Mouse (Mus musculus): ENCODE data around the gene Prf1. TPM values are rescaled to one million over a fixed set of nuclear protein-coding genes. Genes with fewer than 3 reads are reported as not detected.

The Prf1 gene
- total and polyA plus RNA-seq, 3 experiments: 0.17 to 0.39 (median 0.24) TPM

DNA sequence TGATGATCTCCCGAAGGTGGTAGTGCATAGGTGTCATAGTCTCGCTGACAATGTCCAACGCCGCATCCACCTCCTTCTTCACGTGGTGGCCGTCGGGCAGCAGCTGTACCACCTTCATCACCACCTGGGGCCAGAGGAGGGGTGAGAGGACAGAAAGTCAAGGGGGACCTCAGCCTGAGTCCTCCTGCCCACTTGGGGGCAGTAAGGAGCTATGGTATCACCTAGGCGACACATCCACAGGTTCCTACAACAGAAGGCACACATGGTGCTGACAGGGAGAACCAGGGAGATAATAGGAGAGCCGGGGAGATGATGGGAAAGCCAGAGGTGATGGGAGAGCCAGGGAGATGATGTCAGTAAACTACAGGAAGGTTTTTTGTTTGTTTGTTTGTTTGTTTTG lies 41.6 kb downstream of the Prf1 start:
- no peak for DNase-seq

DNA sequence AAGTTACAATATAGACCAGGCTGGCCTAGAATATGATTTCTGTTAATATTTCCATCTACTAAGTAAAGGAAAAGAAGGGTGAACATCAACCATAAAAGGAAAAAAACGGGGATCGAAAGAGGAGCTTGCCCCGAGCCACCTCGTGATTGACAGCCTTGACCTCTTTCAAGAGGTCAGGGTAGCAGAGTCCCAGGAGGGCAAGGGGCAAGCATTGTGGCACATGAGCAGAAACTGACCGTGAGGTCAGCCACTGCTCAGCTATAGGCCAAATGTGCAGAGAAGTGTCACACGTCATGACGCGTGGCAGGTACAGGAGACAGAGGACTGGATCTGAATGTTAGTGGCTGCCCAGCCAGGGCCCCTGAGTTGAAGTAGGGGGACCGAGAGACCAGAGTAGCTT lies 42.6 kb downstream of the Prf1 start:
- no peak for DNase-seq

DNA sequence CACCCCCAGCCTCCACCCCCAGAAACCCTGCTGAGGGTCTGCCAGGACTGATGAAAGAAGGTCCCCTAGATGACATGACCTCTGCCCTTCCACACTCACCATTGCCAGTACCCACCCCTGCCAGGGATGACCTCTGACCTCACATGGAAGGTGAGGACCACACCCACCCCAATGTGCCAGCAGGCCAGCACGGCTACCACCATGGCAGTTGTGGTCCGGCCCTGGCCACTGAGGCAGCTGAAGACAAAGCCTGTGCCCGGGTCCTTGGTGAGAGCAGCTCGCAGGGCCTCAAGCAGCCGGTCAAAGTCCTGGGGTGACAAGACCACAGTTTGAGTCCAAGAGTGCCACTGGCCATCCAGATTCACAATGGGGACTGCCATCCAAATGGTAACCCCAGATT lies 43.4 kb downstream of the Prf1 start:
- no peak for DNase-seq

DNA sequence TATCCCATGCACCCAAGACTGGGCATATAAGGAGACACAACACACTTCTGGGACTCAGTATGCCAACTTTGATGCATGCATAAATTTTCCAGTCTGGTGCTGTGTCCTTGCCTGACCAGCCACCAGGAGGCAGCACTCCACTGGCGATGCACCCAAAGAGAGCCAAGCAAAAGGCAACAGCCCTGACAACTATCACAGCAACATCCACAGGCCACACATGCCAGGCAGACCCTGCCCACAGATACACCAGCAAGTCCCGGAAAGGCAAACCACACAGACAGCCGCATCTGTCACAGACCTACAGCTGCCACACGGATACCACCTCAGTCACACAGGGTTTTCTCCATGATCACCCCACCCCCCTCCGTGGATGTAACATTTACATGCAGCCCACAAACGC lies 43.9 kb downstream of the Prf1 start:
- peak; percentile 70 for DNase-seq

DNA sequence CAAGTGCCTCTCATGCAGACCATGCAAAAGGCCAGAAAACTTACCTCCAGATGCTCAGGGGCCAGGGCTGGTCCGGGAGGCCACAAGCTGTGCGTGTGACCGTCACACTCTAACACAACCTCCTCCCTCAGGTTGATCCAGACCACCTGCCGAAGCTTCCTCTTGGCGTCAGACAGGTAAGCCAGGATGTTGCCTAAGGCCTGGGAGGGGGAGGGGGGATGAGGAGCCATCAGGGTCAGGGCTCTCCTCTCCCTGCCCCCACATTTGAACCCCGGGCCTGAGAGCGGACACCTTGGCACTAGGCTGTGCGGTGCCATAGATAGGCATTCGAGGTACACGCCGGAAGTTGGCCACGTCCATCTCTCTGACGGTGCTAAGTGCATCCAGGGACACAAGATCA lies 45.1 kb downstream of the Prf1 start:
- no peak for DNase-seq

DNA sequence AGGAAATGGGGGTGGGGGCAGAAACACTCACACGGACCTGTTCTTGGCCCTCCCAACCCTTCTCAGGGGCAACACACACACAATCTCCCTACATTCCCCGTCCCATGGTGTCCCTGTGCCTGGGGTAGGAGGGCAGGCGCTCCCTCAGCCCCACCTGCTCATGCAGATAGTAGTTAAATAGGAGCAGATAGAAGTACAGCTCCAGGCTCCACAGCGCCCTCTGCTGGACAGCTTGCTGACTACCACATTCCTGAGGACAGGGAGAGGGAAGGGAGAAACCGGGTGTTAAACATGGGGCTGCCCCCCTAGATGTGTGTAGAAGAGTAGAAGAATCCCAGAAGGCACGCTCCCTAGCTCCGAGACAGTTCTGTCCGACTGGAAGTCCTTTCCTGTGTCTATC lies 46.3 kb downstream of the Prf1 start:
- DNase-seq: peak; percentile 56

DNA sequence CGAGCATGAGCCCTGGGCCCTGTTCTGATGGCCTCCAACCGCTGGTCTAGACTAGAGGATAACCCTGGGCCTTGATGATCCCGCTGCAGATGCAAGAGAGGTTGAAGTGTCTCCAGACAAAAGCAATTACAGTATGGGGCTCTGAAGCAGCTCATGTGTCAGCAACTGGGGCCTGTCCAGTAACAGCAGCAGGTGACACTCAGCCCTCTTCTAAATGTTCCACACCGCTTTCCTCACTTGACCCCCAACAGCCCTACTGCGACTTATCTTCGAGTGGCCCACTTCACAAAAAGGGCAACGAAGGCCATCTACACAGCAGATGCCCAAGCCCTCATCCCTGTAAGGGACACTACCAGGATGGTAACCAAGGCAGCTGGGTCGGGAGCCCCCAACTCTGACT lies 47.5 kb downstream of the Prf1 start:
- DNase-seq: no peak

DNA sequence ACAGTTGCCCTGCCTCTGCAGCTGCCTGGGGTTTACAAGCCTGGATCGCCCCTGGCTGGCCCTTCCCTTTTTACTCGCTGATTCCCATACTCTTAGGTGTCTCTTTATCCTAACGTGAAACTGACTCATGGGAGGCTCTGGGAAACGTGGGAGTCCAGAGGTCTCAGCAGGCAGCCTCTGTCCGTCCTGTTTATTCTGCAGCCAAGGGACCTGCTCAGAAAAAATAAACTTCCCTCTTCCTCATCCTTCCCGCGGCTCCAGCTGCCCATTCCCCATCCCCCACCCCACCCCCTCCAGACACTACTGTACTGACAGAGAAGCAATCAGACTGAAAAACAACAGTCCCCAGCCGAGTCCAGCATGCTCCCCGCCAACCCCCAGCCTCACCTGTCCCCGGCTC lies 48.7 kb downstream of the Prf1 start:
- no peak for DNase-seq

DNA sequence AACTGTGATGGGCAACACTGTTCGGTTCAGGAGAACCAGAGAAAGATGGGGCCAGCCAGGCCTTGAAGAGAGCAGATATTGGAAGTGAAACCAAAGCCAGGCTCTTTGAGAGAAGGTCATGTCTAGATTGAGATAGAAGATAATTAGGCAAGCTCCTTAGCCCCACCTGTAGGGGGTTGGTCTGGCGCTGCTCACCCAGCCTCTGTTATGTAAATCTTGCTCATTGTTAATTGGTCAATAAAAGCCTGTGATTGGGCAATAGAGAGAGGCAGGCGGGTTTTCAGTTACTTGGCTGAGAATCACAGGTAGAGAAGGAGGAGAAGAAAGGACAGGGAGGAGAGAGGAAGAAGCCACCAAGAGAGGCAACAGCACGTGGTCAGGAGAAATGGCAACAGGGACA lies 53.6 kb downstream of the Prf1 start:
- no peak for DNase-seq

Other genes with a start within 250 kb of the Prf1 start
- 10 to 100 TPM; 18.6 to 22.0 TPM for gene Pcbd1, start 208.5 kb upstream of the Prf1 start, total RNA-seq (2021)
- 1.9 and 3.8 TPM in 2 replicates for gene Pcbd1, start 208.5 kb upstream of the Prf1 start, polyA plus RNA-seq (2012; rRNA removed)
- gene Sgpl1, start 150.1 kb upstream of the Prf1 start, total RNA-seq (2021): 100 to 1,000 TPM in 1 of 2 experiments, 10 to 100 TPM in 1; 67.2 to 106 TPM
- gene Sgpl1, start 150.1 kb upstream of the Prf1 start, polyA plus RNA-seq (2012; rRNA removed): 16.2 and 18.0 TPM in 2 replicates
- not detected for gene Tbata, start 125.9 kb upstream of the Prf1 start, total RNA-seq (2021)
- not detected in 2 replicates for gene Tbata, start 125.9 kb upstream of the Prf1 start, polyA plus RNA-seq (2012; rRNA removed)
- 1 to 10 TPM; 2.1 TPM for gene Adamts14, start 24.4 kb upstream of the Prf1 start, total RNA-seq (2021)
- gene Adamts14, start 24.4 kb upstream of the Prf1 start, polyA plus RNA-seq (2012; rRNA removed): 2.9 and 3.2 TPM in 2 replicates
- gene Pald1, start 85.7 kb downstream of the Prf1 start, total RNA-seq (2021): 10 to 100 TPM; 18.5 to 26.6 TPM
- 17.7 and 22.8 TPM in 2 replicates for gene Pald1, start 85.7 kb downstream of the Prf1 start, polyA plus RNA-seq (2012; rRNA removed)
- gene Nodal, start 120.1 kb downstream of the Prf1 start, total RNA-seq (2021): not detected
- gene Nodal, start 120.1 kb downstream of the Prf1 start, polyA plus RNA-seq (2012; rRNA removed): 0.04 TPM in 1 of 2 replicates, not detected in the other
- gene Eif4ebp2, start 154.8 kb downstream of the Prf1 start, total RNA-seq (2021): 10 to 100 TPM; 94.9 to 96.2 TPM
- gene Eif4ebp2, start 154.8 kb downstream of the Prf1 start, polyA plus RNA-seq (2012; rRNA removed): 68.1 and 88.7 TPM in 2 replicates
- gene Lrrc20, start 178.0 kb downstream of the Prf1 start, total RNA-seq (2021): 10 to 100 TPM; 15.9 to 17.8 TPM
- 17.5 and 21.7 TPM in 2 replicates for gene Lrrc20, start 178.0 kb downstream of the Prf1 start, polyA plus RNA-seq (2012; rRNA removed)